Mouse (Mus musculus) lung, embryonic 16.5 days (tissue): ENCODE data around the gene Trub2. TPM values are rescaled to one million over a fixed set of nuclear protein-coding genes. Genes with fewer than 3 reads are reported as not detected.

Experiments used
- ATAC-seq: fragments of 200-750 bp; cut with Nextera tagmentation; 2 replicates; pipeline ENCODE4 v1.8.0; 2017; ENCODE audit warnings: low read depth, mild to moderate bottlenecking, moderate library complexity
- H3K27ac ChIP-seq: fragments of 300-500 bp; sonication (generic); 2 replicates; pipeline ENCODE4 v1.5.1; 2014; ENCODE audit warnings: mild to moderate bottlenecking, control low read depth, low read length
- H3K27me3 ChIP-seq: fragments of 300-500 bp; sonication (generic); 2 replicates; pipeline ENCODE4 v1.6.1; 2014; ENCODE audit warnings: low read depth, low read length, mixed read lengths; ENCODE audit not compliant: control insufficient read depth, insufficient read depth
- H3K36me3 ChIP-seq: fragments of 300-500 bp; sonication (generic); 2 replicates; pipeline ENCODE4 v1.6.1; 2014; ENCODE audit warnings: low read length; ENCODE audit not compliant: control insufficient read depth, insufficient read depth
- H3K4me1 ChIP-seq: fragments of 300-500 bp; sonication (generic); replicated peaks from 2 replicates; pipeline ENCODE4 v1.6.1; 2014; ENCODE audit warnings: low read length, mixed read lengths; ENCODE audit not compliant: control insufficient read depth, insufficient read depth
- H3K4me2 ChIP-seq: fragments of 300-500 bp; sonication (generic); 2 replicates; pipeline ENCODE4 v1.6.1; 2014; ENCODE audit warnings: low read depth, low read length, control low read depth
- H3K4me3 ChIP-seq: fragments of 300-500 bp; sonication (generic); 2 replicates; pipeline ENCODE4 v1.5.1; 2014; ENCODE audit warnings: mild to moderate bottlenecking, low read length, control low read depth
- H3K9ac ChIP-seq: fragments of 300-500 bp; sonication (generic); 2 replicates; pipeline ENCODE4 v1.6.1; 2014; ENCODE audit warnings: low read length, control low read depth
- H3K9me3 ChIP-seq: fragments of 300-500 bp; sonication (generic); 2 replicates; pipeline ENCODE4 v1.6.1; 2016; ENCODE audit warnings: low read length; ENCODE audit not compliant: control insufficient read depth
- WGBS: fragments of 180-500 bp; shearing (Covaris S2); extraction: QIAGEN DNeasy Blood & Tissue Kit; methylation state at CpG from one replicate; pipeline ENCODE4 v1.1.7; 2014; 5-methylcytosine and 5-hydroxymethylcytosine counted together
- polyA plus RNA-seq: library from polyadenylated mRNA; unstranded; fragments of >200 nt; fragmentation: Nextera tagmentation; extraction: Ambion mirVana; gene quantifications from 2 replicates; pipeline ENCODE4 v1.2.1, GENCODE M21; 2015

Gene Trub2
- 33.9 and 38.3 TPM in 2 replicates for polyA plus RNA-seq

DNA sequence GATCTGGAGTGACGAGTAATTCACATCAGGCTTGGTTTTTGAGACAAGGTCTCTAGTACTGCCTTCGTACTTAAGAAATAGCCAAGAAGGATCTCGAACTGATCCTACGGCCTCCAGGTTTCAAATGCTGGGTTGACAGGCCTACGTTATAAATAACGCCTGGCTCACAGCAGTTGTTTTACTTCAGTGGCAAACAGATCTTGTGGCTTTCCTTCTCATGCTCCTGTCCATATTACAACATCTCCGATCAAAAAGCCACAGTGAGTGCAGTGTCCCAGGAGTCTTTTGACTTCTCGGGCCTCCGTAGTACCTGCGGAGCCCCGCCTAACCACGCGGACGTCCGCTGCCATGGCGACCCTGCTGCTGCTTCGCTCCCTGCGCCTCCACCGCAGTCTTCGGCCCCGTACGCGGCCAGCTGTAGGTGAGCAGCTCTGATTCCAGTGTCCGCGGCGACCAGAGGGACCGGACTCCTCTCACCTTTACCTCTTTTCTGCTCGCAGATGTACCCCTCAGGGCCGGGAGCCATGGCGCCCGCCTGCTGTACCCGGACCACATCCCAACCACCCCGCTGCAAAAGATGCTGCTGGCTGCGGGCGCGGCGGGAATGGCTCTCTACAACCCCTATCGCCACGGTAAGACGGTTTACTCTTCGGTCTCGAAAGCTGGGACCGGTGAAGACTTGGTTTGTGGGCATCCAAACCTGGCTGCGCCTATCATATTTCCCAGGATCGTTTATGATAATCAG lies at the start of gene Trub2:
Gene Trub2, minus strand, starts transcription at position 566 of the 745 bp plus-strand sequence.
- peak; percentile 92 for ATAC-seq
- Histone ChIP-seq H3K27me3 (no peaks in the 10 kb centered on the region), H3K27ac (peak within 1 kb of the TSS; percentile 77), H3K4me1 (peaks cover 16% of the 10 kb centered on the region), H3K36me3 (peaks cover 21% of the 10 kb centered on the region), H3K9me3 (no peaks in the 10 kb centered on the region), H3K4me3 (peak within 1 kb of the TSS; percentile 75), H3K9ac (peak within 1 kb of the TSS; percentile 81), H3K4me2 (peak within 1 kb of the TSS; percentile 76)
- WGBS, result under 1% methylated on average over 45 of the region's 45 CpGs

DNA sequence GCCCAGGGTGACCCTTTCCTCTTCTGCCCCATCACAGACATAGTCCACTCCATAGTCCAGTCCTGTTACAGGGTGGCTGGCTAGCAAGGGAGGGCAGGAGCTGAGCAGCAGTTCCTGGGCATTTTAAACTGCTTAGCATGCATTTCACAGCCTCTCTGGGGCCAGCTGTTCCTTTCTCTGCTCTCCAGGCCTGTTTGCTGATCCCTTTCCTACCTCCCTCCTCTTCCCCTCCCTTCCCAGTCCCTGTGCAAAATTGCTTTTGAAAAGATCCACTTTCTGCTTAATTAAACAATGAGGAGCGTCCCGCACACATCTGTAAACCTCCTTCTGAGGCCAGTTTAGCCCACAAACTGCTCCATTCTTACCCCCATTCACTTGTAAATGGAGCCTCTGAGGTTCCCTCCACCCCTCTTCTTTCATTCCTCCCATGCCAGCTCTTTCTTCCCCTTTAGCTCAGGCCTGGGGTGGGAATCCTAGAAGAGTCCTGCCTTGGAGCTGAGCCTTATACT lies 47.1 kb upstream of the Trub2 start:
- Histone ChIP-seq H3K9me3 (no peaks in the 10 kb centered on the region), H3K4me2 (no peak overlapping the region), H3K4me3 (no peak overlapping the region), H3K9ac (no peak overlapping the region), H3K4me1 (no peaks in the 10 kb centered on the region), H3K36me3 (peaks cover 2% of the 10 kb centered on the region), H3K27ac (no peak overlapping the region), H3K27me3 (no peaks in the 10 kb centered on the region)
- no peak for ATAC-seq
- WGBS, result 66% methylated on average over 2 of the region's 2 CpGs

DNA sequence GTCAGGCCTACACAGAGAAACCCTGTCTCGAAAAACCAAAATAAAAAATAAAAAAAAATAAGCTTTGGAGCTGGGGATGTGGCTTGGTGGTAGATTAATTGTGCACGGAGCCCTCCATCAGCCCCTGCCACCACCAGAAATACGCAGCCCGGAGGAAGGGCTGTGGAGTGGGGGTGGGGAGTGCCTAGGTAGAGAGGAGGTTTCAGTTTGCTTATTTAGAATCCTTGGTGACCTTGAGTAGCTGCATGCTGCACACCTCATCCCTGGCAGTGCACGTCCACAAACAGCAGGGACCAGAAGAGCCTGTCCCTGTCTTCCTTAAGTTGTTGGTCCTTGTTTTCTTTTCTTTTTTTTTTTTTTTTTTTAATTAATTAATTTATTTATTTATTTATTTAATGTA lies 45.5 kb upstream of the Trub2 start:
- ATAC-seq, result no peak
- no peak overlapping the region for H3K4me3 ChIP-seq
- no peak overlapping the region for H3K9ac ChIP-seq
- H3K36me3 ChIP-seq, result peaks cover 4% of the 10 kb centered on the region
- 90% methylated on average over 5 of the region's 5 CpGs for WGBS
- no peaks in the 10 kb centered on the region for H3K4me1 ChIP-seq
- H3K9me3 ChIP-seq, result no peaks in the 10 kb centered on the region
- no peaks in the 10 kb centered on the region for H3K27me3 ChIP-seq
- no peak overlapping the region for H3K27ac ChIP-seq
- H3K4me2 ChIP-seq, result no peak overlapping the region

DNA sequence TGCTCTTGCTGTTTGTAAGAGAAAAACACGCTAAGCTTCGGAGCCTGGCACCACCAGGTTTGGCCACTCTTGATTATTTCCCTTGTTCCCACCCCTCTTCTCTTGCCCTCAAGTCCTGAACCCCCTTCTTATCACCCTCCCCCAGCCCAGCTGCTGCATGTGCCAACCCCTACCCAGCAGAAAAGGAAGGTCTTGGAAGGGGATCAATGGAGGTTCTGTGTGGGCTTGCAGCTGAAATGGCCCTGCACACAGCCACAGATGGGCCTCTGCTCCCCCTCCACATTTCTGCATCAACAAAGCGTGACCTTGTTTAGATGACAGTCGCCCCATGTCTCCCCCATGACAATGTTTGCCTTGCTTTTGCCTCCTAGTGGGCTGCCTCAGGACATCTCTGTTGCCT lies 42.8 kb upstream of the Trub2 start:
- no peaks in the 10 kb centered on the region for H3K27me3 ChIP-seq
- H3K4me1 ChIP-seq, result peaks cover 9% of the 10 kb centered on the region
- no peaks in the 10 kb centered on the region for H3K9me3 ChIP-seq
- WGBS, result 89% methylated on average over 4 of the region's 4 CpGs
- H3K27ac ChIP-seq, result no peak overlapping the region
- no peak overlapping the region for H3K4me2 ChIP-seq
- peaks cover 2% of the 10 kb centered on the region; the same call in 1 of the 2 replicates for H3K36me3 ChIP-seq
- H3K4me3 ChIP-seq, result no peak overlapping the region
- ATAC-seq, result no peak
- H3K9ac ChIP-seq, result no peak overlapping the region

DNA sequence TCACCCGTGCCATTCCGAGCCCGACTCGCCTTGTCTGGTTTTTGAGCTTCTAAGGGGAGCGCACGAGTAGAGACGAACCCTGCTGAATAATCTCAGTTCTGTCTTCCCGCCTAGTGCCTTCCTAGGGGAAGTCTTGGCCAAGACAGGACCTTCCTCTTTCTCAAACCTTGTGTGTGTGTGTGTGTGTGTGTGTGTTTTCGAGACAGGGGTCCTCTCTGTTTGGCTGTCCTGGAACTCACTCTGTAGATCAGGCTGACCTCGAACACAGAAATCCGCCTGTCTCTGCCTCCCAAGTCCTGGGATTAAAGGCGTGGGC lies 39.4 kb upstream of the Trub2 start:
- Histone ChIP-seq H3K9me3 (no peaks in the 10 kb centered on the region), H3K27me3 (no peaks in the 10 kb centered on the region), H3K36me3 (0 out of 2 replicates have a peak, but pooled peaks cover 2% of the 10 kb centered on the region), H3K4me2 (peak overlapping the region; percentile 85), H3K4me3 (peak overlapping the region; percentile 96), H3K4me1 (peaks cover 10% of the 10 kb centered on the region), H3K27ac (peak overlapping the region; percentile 45; the same call in 1 of the 2 replicates), H3K9ac (peak overlapping the region; percentile 94)
- 0 out of 2 replicates have a peak, but pooled peaks have one; percentile 2 for ATAC-seq
- 1% methylated on average over 12 of the region's 12 CpGs for WGBS

DNA sequence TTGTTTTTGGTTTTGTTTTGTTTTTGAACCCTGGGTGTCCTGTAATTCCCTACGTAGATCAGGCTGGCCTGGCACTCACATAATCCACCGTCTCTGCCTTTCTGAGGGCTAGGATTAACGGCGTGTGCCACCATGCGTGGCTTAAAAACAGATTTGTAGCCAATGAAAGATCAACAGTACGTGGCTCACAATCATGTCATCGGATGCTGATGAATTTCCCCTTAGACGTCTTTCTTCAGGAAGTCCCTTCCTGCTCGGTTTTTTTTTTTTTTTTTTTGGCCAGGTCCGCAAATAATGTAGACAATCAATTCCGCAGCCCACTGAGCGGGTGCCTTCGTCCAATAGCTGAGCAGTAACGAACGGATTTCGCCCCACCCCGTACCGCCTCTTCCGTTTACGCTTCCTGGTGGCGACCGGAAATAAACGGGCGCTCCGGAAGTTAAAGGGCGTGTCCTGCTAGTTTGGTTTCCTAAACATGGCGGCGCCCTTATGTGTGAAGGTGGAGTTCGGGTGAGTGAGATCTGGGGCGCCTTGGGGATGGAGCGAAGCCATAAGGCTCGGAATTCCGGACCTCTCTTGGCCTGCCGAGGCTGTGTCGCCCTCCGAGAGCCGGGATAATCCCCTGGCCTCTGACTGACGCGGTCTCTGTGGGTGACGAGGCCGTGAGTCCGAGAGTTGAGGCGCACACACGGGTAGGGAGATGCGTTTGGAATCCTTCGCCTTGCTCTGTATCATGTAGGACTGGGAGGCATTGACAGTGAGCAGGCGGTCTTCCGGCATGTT lies 38.8 kb upstream of the Trub2 start:
- Histone ChIP-seq H3K4me3 (peak overlapping the region; percentile 96), H3K27me3 (no peaks in the 10 kb centered on the region), H3K36me3 (0 out of 2 replicates have a peak, but pooled peaks cover 2% of the 10 kb centered on the region), H3K9me3 (no peaks in the 10 kb centered on the region), H3K4me1 (peaks cover 10% of the 10 kb centered on the region), H3K27ac (peak overlapping the region; percentile 96), H3K9ac (peak overlapping the region; percentile 94), H3K4me2 (peak overlapping the region; percentile 85)
- under 1% methylated on average over 48 of the region's 48 CpGs for WGBS
- ATAC-seq, result peak; percentile 99

DNA sequence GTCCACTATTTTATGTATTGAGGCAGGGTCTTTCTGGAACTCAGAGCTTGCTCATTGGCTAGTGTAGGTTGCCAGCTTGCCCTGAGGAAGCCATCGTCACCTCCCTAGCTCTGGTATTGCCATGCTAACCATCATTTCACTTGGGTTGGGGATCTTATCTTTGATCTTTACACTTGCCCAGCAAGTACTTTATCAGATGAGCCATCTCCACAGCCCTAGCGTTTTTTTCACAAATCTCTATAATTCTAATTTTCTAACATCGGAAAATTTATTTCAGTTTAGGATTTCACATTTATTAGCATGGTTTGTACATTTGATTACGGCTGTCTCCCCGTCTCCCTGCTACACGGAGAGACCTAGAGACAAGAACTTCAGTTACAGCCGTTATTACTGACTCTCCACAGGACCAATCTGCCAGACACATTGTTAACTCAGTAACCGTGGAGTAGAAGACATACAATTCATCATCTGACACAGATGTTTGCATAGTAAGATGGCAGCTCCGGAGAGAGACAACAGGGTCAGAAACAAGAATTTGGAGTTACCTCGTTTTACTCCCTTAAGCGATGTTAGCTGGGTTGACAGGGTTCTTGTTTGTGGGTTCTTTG lies 38.1 kb upstream of the Trub2 start:
- peak overlapping the region; percentile 96 for H3K27ac ChIP-seq
- H3K9me3 ChIP-seq, result no peaks in the 10 kb centered on the region
- 0 out of 2 replicates have a peak, but pooled peaks cover 2% of the 10 kb centered on the region for H3K36me3 ChIP-seq
- H3K4me2 ChIP-seq, result peak overlapping the region; percentile 83
- peaks cover 10% of the 10 kb centered on the region for H3K4me1 ChIP-seq
- peak overlapping the region; percentile 96 for H3K4me3 ChIP-seq
- H3K27me3 ChIP-seq, result no peaks in the 10 kb centered on the region
- H3K9ac ChIP-seq, result peak overlapping the region; percentile 85
- WGBS, result 6% methylated on average over 11 of the region's 11 CpGs
- 0 out of 2 replicates have a peak, but pooled peaks have one; percentile 11 for ATAC-seq

DNA sequence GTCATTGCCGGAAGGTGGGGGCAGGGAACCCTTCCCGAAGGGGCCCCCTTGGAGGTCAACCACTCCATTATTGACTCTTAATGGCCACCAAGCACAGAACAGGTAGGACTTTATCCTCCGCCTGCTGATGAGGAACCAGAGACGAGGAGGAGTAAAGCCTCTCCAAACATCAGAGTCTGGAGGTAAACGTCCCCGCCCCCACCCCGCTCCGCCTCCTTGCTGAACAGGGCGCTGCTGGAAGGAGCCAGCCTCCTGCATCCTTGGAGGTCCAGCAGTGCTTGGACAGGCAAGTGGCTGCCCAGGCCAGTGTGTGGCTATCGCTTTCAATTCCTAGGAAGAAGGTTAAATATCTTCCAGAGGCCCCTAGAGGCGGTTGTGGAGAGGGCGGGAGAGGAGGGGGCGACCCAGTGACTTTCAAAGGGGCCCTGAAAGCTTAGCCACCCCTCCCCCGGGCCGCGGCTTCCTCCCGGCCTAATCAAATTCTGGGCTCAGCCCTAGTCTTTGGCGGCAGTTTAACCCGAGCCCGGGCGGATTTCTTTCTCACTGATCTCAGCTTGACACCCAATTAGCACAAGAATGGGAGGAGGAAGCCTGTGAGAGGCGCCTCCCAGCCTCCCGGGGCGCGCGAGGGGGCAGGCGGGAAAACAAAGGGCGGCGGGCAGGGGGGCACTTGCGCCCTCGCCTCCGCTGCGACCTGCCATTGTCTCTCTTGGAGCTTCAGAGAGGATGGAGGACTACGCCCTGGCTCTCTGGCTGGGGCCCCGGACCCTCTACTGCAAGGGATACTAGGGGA lies 31.9 kb upstream of the Trub2 start, which contains the start of gene Urm1:
Gene Urm1, plus strand, starts transcription at position 51 of the 793 bp plus-strand sequence.
- 0% methylated on average over 35 of the region's 35 CpGs for WGBS
- peak within 1 kb of the TSS; percentile 72 for H3K9ac ChIP-seq
- H3K36me3 ChIP-seq, result no peaks in the 10 kb centered on the region
- peak within 1 kb of the TSS; percentile 93 for H3K27ac ChIP-seq
- H3K27me3 ChIP-seq, result no peaks in the 10 kb centered on the region
- no peaks in the 10 kb centered on the region for H3K9me3 ChIP-seq
- peak within 1 kb of the TSS; percentile 55 for H3K4me3 ChIP-seq
- H3K4me2 ChIP-seq, result peak within 1 kb of the TSS; percentile 72
- H3K4me1 ChIP-seq, result peaks cover 4% of the 10 kb centered on the region
- ATAC-seq, result peak; percentile 83
